In genomic region chr13:44231403-44231802, GRCm38 (mm10) we compare ENCODE assay signal across 13 mouse cellular contexts.
DNase-seq lines count a peak whose midpoint lies in the region; ATAC-seq and TF ChIP-seq lines count a peak whose summit lies in the region.
"Had no signal": no experiment of that assay in that cellular context is flagged by ENCODE, and none has a peak within 500 bp of the region (broad histone marks: within the 10 kb centered on the region; RNA-seq: fewer than 3 reads in every experiment).

No protein-coding gene starts in this region.

- H3K4me1 ChIP-seq in hindbrain, embryonic 10.5 days (replicated peaks) = peaks cover 55% of the 10 kb centered on the region
- H3K4me1 ChIP-seq in hindbrain, embryonic 11.5 days (replicated peaks; ENCODE audit: control insufficient read depth, insufficient read depth, low read length) = peaks cover 17% of the 10 kb centered on the region; the same call in 1 of the 2 replicates
- peaks cover 33% of the 10 kb centered on the region for H3K4me1 ChIP-seq in forebrain, embryonic 11.5 days (replicated peaks; ENCODE audit: control insufficient read depth, insufficient read depth, low read length)
- peaks cover 27% of the 10 kb centered on the region for H3K4me1 ChIP-seq in hindbrain, embryonic 16.5 days (ENCODE audit: control insufficient read depth, insufficient read depth, low read depth, low read length)
- peaks cover 24% of the 10 kb centered on the region for H3K4me1 ChIP-seq in olfactory bulb, adult 2 months (ENCODE audit: control insufficient read depth, insufficient read depth, low read length)
- no peaks in the 10 kb centered on the region; the same call in 1 of the 2 replicates for H3K4me1 ChIP-seq in lung, postnatal 0 days (ENCODE audit: insufficient read depth, low read depth, low read length)

- no peaks in the 10 kb centered on the region for H3K36me3 ChIP-seq in hindbrain, embryonic 10.5 days
- no peaks in the 10 kb centered on the region for H3K36me3 ChIP-seq in hindbrain, embryonic 11.5 days (ENCODE audit: control insufficient read depth, insufficient read depth, low read length)
- H3K36me3 ChIP-seq in forebrain, embryonic 11.5 days (ENCODE audit: control insufficient read depth, insufficient read depth, low read length) = no peaks in the 10 kb centered on the region
- no peaks in the 10 kb centered on the region for H3K36me3 ChIP-seq in hindbrain, embryonic 16.5 days (ENCODE audit: control insufficient read depth, insufficient read depth, low read length)
- H3K36me3 ChIP-seq in lung, postnatal 0 days (ENCODE audit: insufficient read depth, low read length) = no peaks in the 10 kb centered on the region
- H3K36me3 ChIP-seq: liver, embryonic 13.5 days; neural tube, embryonic 12.5 days had no signal

- peak overlapping the region; percentile 64; the same call in 1 of the 2 replicates for H3K27ac ChIP-seq in hindbrain, embryonic 10.5 days
- H3K27ac ChIP-seq in hindbrain, embryonic 11.5 days (ENCODE audit: low read depth, low read length) = no peak overlapping the region
- peak overlapping the region; percentile 42; the same call in 1 of the 2 replicates for H3K27ac ChIP-seq in forebrain, embryonic 11.5 days (ENCODE audit: low read depth, low read length)
- H3K27ac ChIP-seq in hindbrain, embryonic 16.5 days (ENCODE audit: low read depth, low read length) = no peak overlapping the region
- H3K27ac ChIP-seq in olfactory bulb, adult 2 months (ENCODE audit: insufficient read depth, low read depth, low read length) = 0 out of 2 replicates have a peak overlapping the region, but pooled peaks have one; percentile 1
- no peak overlapping the region for H3K27ac ChIP-seq in lung, postnatal 0 days (ENCODE audit: low read length)
- H3K27ac ChIP-seq: liver, embryonic 13.5 days; macrophage had no signal

- 44% methylated on average over 4 of the region's 4 CpGs for WGBS in hindbrain, embryonic 10.5 days
- 34% methylated on average over 4 of the region's 4 CpGs for WGBS in hindbrain, embryonic 11.5 days
- 9% methylated on average over 4 of the region's 4 CpGs for WGBS in forebrain, embryonic 11.5 days
- WGBS in hindbrain, embryonic 16.5 days = 49% methylated on average over 4 of the region's 4 CpGs
- WGBS in olfactory bulb, adult 2 months = 67% methylated on average over 4 of the region's 4 CpGs
- 86% methylated on average over 4 of the region's 4 CpGs for WGBS in lung, postnatal 0 days

- no peak for DNase-seq in hindbrain, embryonic 10.5 days (ENCODE audit: low spot score)
- no peak for DNase-seq in hindbrain, embryonic 11.5 days (ENCODE audit: low spot score)
- DNase-seq in forebrain, embryonic 11.5 days (ENCODE audit: low spot score) = peak; percentile 58
- no peak for DNase-seq in lung, postnatal 4 days
- no peak for DNase-seq in embryo, embryonic 11 days
- no peak for DNase-seq in lung, postnatal 0 days (ENCODE audit: low spot score)
- DNase-seq: cerebellum, postnatal 36 days; kidney, adult 8-10 months; liver, embryonic 13.5 days had no signal

- H3K9me3 ChIP-seq in hindbrain, embryonic 10.5 days = no peaks in the 10 kb centered on the region
- no peaks in the 10 kb centered on the region for H3K9me3 ChIP-seq in hindbrain, embryonic 11.5 days (ENCODE audit: control insufficient read depth, low read length)
- no peaks in the 10 kb centered on the region for H3K9me3 ChIP-seq in forebrain, embryonic 11.5 days (ENCODE audit: control insufficient read depth, low read length)
- no peaks in the 10 kb centered on the region for H3K9me3 ChIP-seq in hindbrain, embryonic 16.5 days (ENCODE audit: control insufficient read depth, low read length)
- H3K9me3 ChIP-seq in lung, postnatal 0 days (ENCODE audit: low read length) = no peaks in the 10 kb centered on the region
- H3K9me3 ChIP-seq: liver, embryonic 13.5 days; neural tube, embryonic 12.5 days had no signal

- TF ChIP-seq POLR2A in olfactory bulb, adult 2 months (IDR thresholded peaks at IDR 0.05; ENCODE audit: insufficient read depth, low read depth, low read length) = no peak

- H3K4me2 ChIP-seq in hindbrain, embryonic 11.5 days (replicated peaks; ENCODE audit: low read depth, low read length) = no peak overlapping the region
- no peak overlapping the region for H3K4me2 ChIP-seq in forebrain, embryonic 11.5 days (ENCODE audit: low read depth, low read length, severe bottlenecking)
- H3K4me2 ChIP-seq in hindbrain, embryonic 16.5 days (ENCODE audit: low read length) = no peak overlapping the region
- H3K4me2 ChIP-seq in lung, postnatal 0 days (replicated peaks; ENCODE audit: low read depth, low read length) = no peak overlapping the region
- H3K4me2 ChIP-seq: liver, embryonic 13.5 days had no signal

- no peak for TF ChIP-seq EP300 in lung, postnatal 0 days (IDR thresholded peaks at IDR 0.05)

- H3K27me3 ChIP-seq in hindbrain, embryonic 10.5 days (ENCODE audit: insufficient read depth, poor library complexity, severe bottlenecking) = peaks cover 40% of the 10 kb centered on the region
- H3K27me3 ChIP-seq in hindbrain, embryonic 11.5 days (ENCODE audit: control insufficient read depth, insufficient read depth, low read length) = no peaks in the 10 kb centered on the region
- H3K27me3 ChIP-seq in forebrain, embryonic 11.5 days (ENCODE audit: control insufficient read depth, insufficient read depth, low read length) = peaks cover 4% of the 10 kb centered on the region; the same call in 1 of the 2 replicates
- no peaks in the 10 kb centered on the region for H3K27me3 ChIP-seq in hindbrain, embryonic 16.5 days (replicated peaks; ENCODE audit: control insufficient read depth, insufficient read depth, low read length)
- H3K27me3 ChIP-seq in lung, postnatal 0 days (replicated peaks; ENCODE audit: insufficient read depth, low read length) = no peaks in the 10 kb centered on the region
- H3K27me3 ChIP-seq: liver, embryonic 13.5 days; neural tube, embryonic 12.5 days had no signal

- ATAC-seq in hindbrain, embryonic 11.5 days (ENCODE audit: low FRiP score) = no peak
- ATAC-seq in forebrain, embryonic 11.5 days (replicated peaks; ENCODE audit: low FRiP score) = no peak
- peak; percentile 15; the same call in 1 of the 2 replicates for ATAC-seq in hindbrain, embryonic 16.5 days
- no peak for ATAC-seq in lung, postnatal 0 days

- TF ChIP-seq CTCF in olfactory bulb, adult 2 months (IDR thresholded peaks at IDR 0.05; ENCODE audit: insufficient read depth, low read depth, low read length) = no peak
- TF ChIP-seq CTCF in lung, postnatal 0 days (IDR thresholded peaks at IDR 0.05) = no peak

- no peak overlapping the region for H3K9ac ChIP-seq in hindbrain, embryonic 11.5 days (ENCODE audit: low read depth, low read length)
- H3K9ac ChIP-seq in forebrain, embryonic 11.5 days (ENCODE audit: low read length) = peak overlapping the region; percentile 27; the same call in 1 of the 2 replicates
- H3K9ac ChIP-seq in hindbrain, embryonic 16.5 days (ENCODE audit: low read depth, low read length) = no peak overlapping the region
- no peak overlapping the region for H3K9ac ChIP-seq in lung, postnatal 0 days (replicated peaks; ENCODE audit: low read depth)
- H3K9ac ChIP-seq: liver, embryonic 13.5 days; neural tube, embryonic 12.5 days had no signal

- H3K4me3 ChIP-seq in hindbrain, embryonic 10.5 days = no peak overlapping the region
- H3K4me3 ChIP-seq in hindbrain, embryonic 11.5 days (ENCODE audit: low read depth, low read length) = no peak overlapping the region
- H3K4me3 ChIP-seq in forebrain, embryonic 11.5 days (ENCODE audit: low read depth, low read length) = no peak overlapping the region
- H3K4me3 ChIP-seq in hindbrain, embryonic 16.5 days (ENCODE audit: low read length) = no peak overlapping the region
- no peak overlapping the region for H3K4me3 ChIP-seq in olfactory bulb, adult 2 months (ENCODE audit: insufficient read depth, low read depth, low read length)
- no peak overlapping the region for H3K4me3 ChIP-seq in lung, postnatal 0 days (ENCODE audit: low read depth, low read length)
- H3K4me3 ChIP-seq: liver, embryonic 13.5 days; neural tube, embryonic 12.5 days had no signal

Comparison
In these comparisons a context has a peak if more than half of its experiments do, and no peak if none do; other contexts are left out.
1. H3K27ac ChIP-seq: peak in hindbrain, embryonic 10.5 days (single experiment), forebrain, embryonic 11.5 days (single experiment) and olfactory bulb, adult 2 months (single experiment); none in hindbrain, embryonic 11.5 days (single experiment), hindbrain, embryonic 16.5 days (single experiment) and lung, postnatal 0 days (single experiment).